Mouse (Mus musculus) bone marrow macrophage, adult 2 months (primary cell): ENCODE measurements around the gene Cenpu. TPM values are rescaled to one million over a fixed set of nuclear protein-coding genes. Genes with fewer than 3 reads are reported as not detected.

Experiments used
- H3K27ac ChIP-seq: 2 replicates; pipeline ENCODE4 v1.5.1; 2012; ENCODE audit warnings: low read depth, low read length; ENCODE audit not compliant: insufficient read depth
- H3K4me1 ChIP-seq: 2 replicates; pipeline ENCODE4 v1.6.1; 2012; ENCODE audit warnings: low read length; ENCODE audit not compliant: control insufficient read depth, insufficient read depth
- H3K4me3 ChIP-seq: 2 replicates; pipeline ENCODE4 v1.5.1; 2012; ENCODE audit warnings: mild to moderate bottlenecking, low read length, moderate library complexity; ENCODE audit not compliant: insufficient read depth
- CTCF ChIP-seq: IDR thresholded peaks from 2 replicates; pipeline ENCODE4 v1.5.1; 2012; ENCODE audit warnings: low read depth, mild to moderate bottlenecking, low read length, moderate library complexity
- POLR2A ChIP-seq: IDR thresholded peaks from 2 replicates; pipeline ENCODE4 v1.6.1; 2012; ENCODE audit warnings: mild to moderate bottlenecking, low read depth, low read length, borderline replicate concordance
- polyA plus RNA-seq: library from polyadenylated mRNA; stranded (reverse); fragments of >200 nt; gene quantifications from 2 replicates; pipeline ENCODE4 v1.2.4, GENCODE M21; 2012; ENCODE audit not compliant: missing spikeins, insufficient read depth, insufficient read length

Gene Cenpu
- polyA plus RNA-seq, 1 experiment, result 15.1 TPM

GRCm38 (mm10) chr8:46597411-46597810 is 45.6 kb downstream of the Cenpu start:
- Histone ChIP-seq H3K27ac (peak overlapping the region; percentile 62), H3K4me1 (peaks cover 28% of the 10 kb centered on the region), H3K4me3 (no peak overlapping the region)
- TF ChIP-seq CTCF (no peak), POLR2A (no peak)

GRCm38 (mm10) chr8:46598114-46598513 is 46.3 kb downstream of the Cenpu start:
- no peak for TF ChIP-seq CTCF
- no peak for TF ChIP-seq POLR2A
- H3K4me1 ChIP-seq, result peaks cover 28% of the 10 kb centered on the region
- H3K27ac ChIP-seq, result no peak overlapping the region
- no peak overlapping the region for H3K4me3 ChIP-seq

- no peak overlapping the region for H3K4me3 ChIP-seq
- no peak for TF ChIP-seq CTCF
- no peak for TF ChIP-seq POLR2A
- peaks cover 28% of the 10 kb centered on the region for H3K4me1 ChIP-seq
- H3K27ac ChIP-seq, result no peak overlapping the region
These were observed 46.9 kb downstream of the Cenpu start for GRCm38 (mm10) chr8:46598753-46599152.

- Histone ChIP-seq H3K4me3 (no peak overlapping the region), H3K4me1 (peaks cover 28% of the 10 kb centered on the region), H3K27ac (no peak overlapping the region)
- TF ChIP-seq POLR2A (no peak), CTCF (no peak)
These were observed 47.6 kb downstream of the Cenpu start for GRCm38 (mm10) chr8:46599314-46599904.

GRCm38 (mm10) chr8:46600959-46601707 is 49.3 kb downstream of the Cenpu start:
- peaks cover 17% of the 10 kb centered on the region for H3K4me1 ChIP-seq
- no peak overlapping the region for H3K4me3 ChIP-seq
- H3K27ac ChIP-seq, result no peak overlapping the region
- TF ChIP-seq POLR2A (no peak), CTCF (no peak)

- Histone ChIP-seq H3K4me1 (no peaks in the 10 kb centered on the region), H3K27ac (no peak overlapping the region), H3K4me3 (no peak overlapping the region)
- TF ChIP-seq CTCF (no peak), POLR2A (no peak)
These were observed 51.8 kb downstream of the Cenpu start for GRCm38 (mm10) chr8:46603587-46603986.

GRCm38 (mm10) chr8:46606930-46607329 is 55.1 kb downstream of the Cenpu start:
- H3K4me3 ChIP-seq, result no peak overlapping the region
- H3K4me1 ChIP-seq, result no peaks in the 10 kb centered on the region
- no peak overlapping the region for H3K27ac ChIP-seq
- no peak for TF ChIP-seq POLR2A
- no peak for TF ChIP-seq CTCF

GRCm38 (mm10) chr8:46611557-46611956 is 59.7 kb downstream of the Cenpu start:
- Histone ChIP-seq H3K4me1 (peaks cover 10% of the 10 kb centered on the region), H3K4me3 (no peak overlapping the region), H3K27ac (no peak overlapping the region)
- no peak for TF ChIP-seq CTCF
- no peak for TF ChIP-seq POLR2A

GRCm38 (mm10) chr8:46612913-46613312 is 61.1 kb downstream of the Cenpu start:
- no peak overlapping the region for H3K4me3 ChIP-seq
- peaks cover 10% of the 10 kb centered on the region for H3K4me1 ChIP-seq
- H3K27ac ChIP-seq, result no peak overlapping the region
- TF ChIP-seq CTCF (no peak), POLR2A (no peak)

GRCm38 (mm10) chr8:46613377-46613776 is 61.5 kb downstream of the Cenpu start:
- H3K4me1 ChIP-seq, result peaks cover 12% of the 10 kb centered on the region
- no peak overlapping the region for H3K27ac ChIP-seq
- TF ChIP-seq CTCF (no peak), POLR2A (no peak)
- H3K4me3 ChIP-seq, result no peak overlapping the region
